Mouse (Mus musculus): ENCODE results near the gene 1700092M07Rik. TPM values are rescaled to one million over a fixed set of nuclear protein-coding genes. Genes with fewer than 3 reads are reported as not detected.

1700092M07Rik gene
- polyA plus RNA-seq, 1 experiment from 2014 or later, result 2.5 TPM

DNA sequence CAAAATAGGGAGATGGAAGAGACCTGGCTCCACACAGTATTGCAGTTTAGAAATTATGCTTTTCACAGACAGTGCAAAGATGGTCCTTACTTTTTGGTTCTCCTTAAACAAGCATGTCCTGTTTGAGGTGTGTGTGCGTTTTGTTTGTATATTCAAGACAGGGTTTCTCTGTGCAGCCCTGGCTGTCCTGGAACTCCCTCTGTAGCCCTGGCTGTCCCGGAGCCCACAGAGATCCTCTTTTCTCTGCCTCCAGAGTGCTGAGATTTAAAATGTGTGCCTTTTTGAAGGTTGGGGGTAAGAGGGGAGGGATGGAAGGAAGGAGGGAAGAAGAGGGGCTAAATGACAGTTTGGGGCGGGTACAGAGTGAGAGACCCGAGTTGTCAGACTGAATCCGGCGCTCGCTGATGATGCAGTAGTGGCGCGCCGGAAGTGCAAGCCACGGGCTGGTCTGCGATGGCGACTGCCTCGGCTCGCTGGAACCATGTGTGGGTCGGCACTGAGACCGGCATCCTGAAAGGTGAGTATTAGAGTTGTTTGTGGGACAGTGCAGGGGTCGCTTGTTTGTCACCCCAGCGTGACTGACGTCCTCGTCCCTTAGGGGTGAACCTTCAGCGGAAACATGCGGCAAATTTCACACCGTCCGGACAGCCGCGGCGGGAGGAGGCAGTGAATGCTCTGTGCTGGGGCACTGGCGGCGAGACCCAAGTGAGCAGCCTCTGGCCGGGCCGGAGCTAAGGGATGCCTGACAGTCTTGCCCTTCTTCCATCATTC is 4.9 kb upstream of the 1700092M07Rik start, which contains the start of gene Wdr74:
TSS of gene Wdr74 (plus strand) at position 439 of the 771 bp plus-strand sequence.
- under 1% methylated on average over 32 of the region's 32 CpGs for WGBS
- Histone ChIP-seq H3K4me1 (peaks cover 21% of the 10 kb centered on the region), H3K27me3 (no peaks in the 10 kb centered on the region), H3K9me3 (no peaks in the 10 kb centered on the region), H3K4me3 (peak within 1 kb of the TSS; percentile 57), H3K4me2 (replicated peaks) (peak within 1 kb of the TSS; percentile 81), H3K27ac (replicated peaks) (peak within 1 kb of the TSS; percentile 83), H3K9ac (replicated peaks) (peak within 1 kb of the TSS; percentile 64), H3K36me3 (peaks cover 30% of the 10 kb centered on the region)
- peak; percentile 96 for ATAC-seq (replicated peaks)

GRCm38 (mm10) chr19:8736160-8736467 is 4.4 kb upstream of the 1700092M07Rik start:
- H3K4me1 ChIP-seq, result peaks cover 26% of the 10 kb centered on the region
- H3K9me3 ChIP-seq, result no peaks in the 10 kb centered on the region
- H3K36me3 ChIP-seq, result peaks cover 33% of the 10 kb centered on the region
- peak overlapping the region; percentile 83 for H3K27ac ChIP-seq (replicated peaks)
- H3K4me3 ChIP-seq, result peak overlapping the region; percentile 57
- no peak for ATAC-seq (replicated peaks)
- H3K4me2 ChIP-seq (replicated peaks), result peak overlapping the region; percentile 81
- peak overlapping the region; percentile 64 for H3K9ac ChIP-seq (replicated peaks)
- 3% methylated on average over 11 of the region's 11 CpGs for WGBS
- H3K27me3 ChIP-seq, result no peaks in the 10 kb centered on the region

- H3K4me3 ChIP-seq, result no peak overlapping the region
- H3K27ac ChIP-seq (replicated peaks), result no peak overlapping the region
- H3K9ac ChIP-seq (replicated peaks), result no peak overlapping the region
- 92% methylated on average over 7 of the region's 7 CpGs for WGBS
- H3K36me3 ChIP-seq, result peaks cover 40% of the 10 kb centered on the region
- no peaks in the 10 kb centered on the region for H3K9me3 ChIP-seq
- no peak overlapping the region for H3K4me2 ChIP-seq (replicated peaks)
- H3K27me3 ChIP-seq, result no peaks in the 10 kb centered on the region
- no peak for ATAC-seq (replicated peaks)
- H3K4me1 ChIP-seq, result peaks cover 45% of the 10 kb centered on the region
Observed at GRCm38 (mm10) chr19:8738911-8739310, 1.6 kb upstream of the 1700092M07Rik start.

DNA sequence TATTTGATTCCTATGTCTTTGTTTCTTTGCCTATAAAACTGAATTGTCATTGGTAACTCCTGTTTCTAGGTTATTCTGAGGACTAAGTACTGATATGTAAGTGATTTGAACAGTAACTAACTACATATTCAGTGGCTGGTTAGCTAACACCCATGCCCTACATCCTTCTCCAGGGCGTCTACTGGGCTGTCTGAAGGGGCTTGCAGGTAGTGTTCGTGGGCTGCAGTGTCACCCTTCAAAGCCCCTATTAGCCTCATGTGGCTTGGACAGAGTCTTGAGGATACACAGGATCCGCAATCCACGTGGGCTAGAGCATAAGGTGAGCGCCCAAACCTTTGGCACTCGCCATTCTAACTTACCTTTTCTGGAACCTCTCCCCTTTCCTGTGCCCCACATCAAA is 872 bp upstream of the 1700092M07Rik start:
- peaks cover 45% of the 10 kb centered on the region for H3K4me1 ChIP-seq

DNA sequence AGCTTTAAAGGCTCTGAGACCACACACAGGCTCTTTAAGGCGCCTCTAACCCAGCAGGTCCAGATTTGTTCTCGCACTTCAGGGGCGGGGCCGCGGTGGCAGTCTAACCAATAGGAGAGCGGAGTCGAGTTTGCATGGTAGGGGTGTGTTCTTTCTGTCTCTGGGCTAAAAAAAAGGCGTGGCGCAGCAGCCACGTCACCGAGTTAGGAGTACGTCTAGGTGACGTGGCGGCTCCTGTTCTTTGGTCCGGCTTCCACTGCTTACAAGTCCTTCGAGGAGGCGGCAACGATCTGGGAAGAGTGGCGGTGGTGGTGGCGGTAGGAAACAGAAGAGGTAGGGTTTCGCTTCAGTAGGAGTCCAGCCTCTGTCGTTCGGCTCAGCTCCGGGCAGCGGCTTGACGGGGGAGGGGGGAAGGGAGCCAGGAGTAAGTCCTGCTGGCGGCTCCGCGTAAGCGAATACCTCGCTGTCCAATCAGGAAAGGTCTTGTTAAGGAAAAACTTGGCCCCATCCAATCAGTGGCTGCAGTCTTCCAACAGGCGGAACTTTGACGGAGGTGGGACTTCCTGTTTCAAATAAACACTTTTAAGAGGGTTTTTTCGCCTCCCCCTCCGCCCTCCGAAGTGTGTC is 838 bp downstream of the 1700092M07Rik start, which contains the start of gene Stx5a:
TSS of gene Stx5a (plus strand) at position 171 of the 627 bp plus-strand sequence.
- H3K4me3 ChIP-seq, result peak within 1 kb of the TSS; percentile 82
- no peaks in the 10 kb centered on the region for H3K27me3 ChIP-seq
- peak within 1 kb of the TSS; percentile 98 for H3K4me2 ChIP-seq (replicated peaks)
- peak within 1 kb of the TSS; percentile 85 for H3K9ac ChIP-seq (replicated peaks)
- peaks cover 36% of the 10 kb centered on the region for H3K4me1 ChIP-seq
- H3K36me3 ChIP-seq, result peaks cover 64% of the 10 kb centered on the region
- peak within 1 kb of the TSS; percentile 96 for H3K27ac ChIP-seq (replicated peaks)
- peak; percentile 98 for ATAC-seq (replicated peaks)
- under 1% methylated on average over 36 of the region's 36 CpGs for WGBS
- H3K9me3 ChIP-seq, result no peaks in the 10 kb centered on the region

More for the DNA sequence above, 872 bp upstream of the 1700092M07Rik start:
- H3K27me3 ChIP-seq, result no peaks in the 10 kb centered on the region
- H3K9me3 ChIP-seq, result no peaks in the 10 kb centered on the region
- no peak overlapping the region for H3K4me3 ChIP-seq
- 92% methylated on average over 6 of the region's 6 CpGs for WGBS
- H3K27ac ChIP-seq (replicated peaks), result no peak overlapping the region
- peaks cover 47% of the 10 kb centered on the region for H3K36me3 ChIP-seq
- no peak overlapping the region for H3K4me2 ChIP-seq (replicated peaks)
- ATAC-seq (replicated peaks), result no peak
- no peak overlapping the region for H3K9ac ChIP-seq (replicated peaks)

DNA sequence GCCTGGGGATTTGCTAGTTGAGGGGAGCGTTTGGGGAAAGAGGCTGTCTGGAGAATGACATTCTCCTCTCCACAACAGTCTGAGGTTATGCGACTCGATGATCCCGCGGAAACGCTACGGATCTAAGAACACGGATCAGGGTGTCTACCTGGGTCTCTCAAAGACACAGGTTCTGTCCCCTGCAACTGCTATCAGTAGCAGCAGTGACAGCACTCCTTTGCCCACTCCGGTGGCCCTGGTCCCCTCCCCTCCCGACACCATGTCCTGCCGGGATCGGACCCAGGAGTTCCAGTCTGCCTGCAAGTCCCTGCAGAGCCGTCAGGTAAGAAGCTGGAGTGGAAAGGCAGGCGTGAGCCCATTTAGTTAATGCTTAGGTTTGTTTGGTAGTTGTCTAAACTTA is 1.7 kb downstream of the 1700092M07Rik start:
- H3K27ac ChIP-seq (replicated peaks), result peak overlapping the region; percentile 96
- ATAC-seq (replicated peaks), result no peak
- no peaks in the 10 kb centered on the region for H3K9me3 ChIP-seq
- H3K4me2 ChIP-seq (replicated peaks), result peak overlapping the region; percentile 98
- H3K4me3 ChIP-seq, result peak overlapping the region; percentile 82
- WGBS, result 28% methylated on average over 14 of the region's 14 CpGs
- H3K27me3 ChIP-seq, result no peaks in the 10 kb centered on the region
- H3K9ac ChIP-seq (replicated peaks), result peak overlapping the region; percentile 85
- peaks cover 28% of the 10 kb centered on the region for H3K4me1 ChIP-seq
- peaks cover 72% of the 10 kb centered on the region for H3K36me3 ChIP-seq

- Histone ChIP-seq H3K9me3 (no peaks in the 10 kb centered on the region), H3K4me3 (no peak overlapping the region), H3K9ac (replicated peaks) (no peak overlapping the region), H3K27ac (replicated peaks) (no peak overlapping the region), H3K4me2 (replicated peaks) (no peak overlapping the region), H3K4me1 (peaks cover 26% of the 10 kb centered on the region), H3K27me3 (no peaks in the 10 kb centered on the region), H3K36me3 (peaks cover 76% of the 10 kb centered on the region)
- no peak for ATAC-seq (replicated peaks)
- 94% methylated on average over 1 of the region's 1 CpGs for WGBS
Observed at GRCm38 (mm10) chr19:8745382-8745781, 4.9 kb downstream of the 1700092M07Rik start.

DNA sequence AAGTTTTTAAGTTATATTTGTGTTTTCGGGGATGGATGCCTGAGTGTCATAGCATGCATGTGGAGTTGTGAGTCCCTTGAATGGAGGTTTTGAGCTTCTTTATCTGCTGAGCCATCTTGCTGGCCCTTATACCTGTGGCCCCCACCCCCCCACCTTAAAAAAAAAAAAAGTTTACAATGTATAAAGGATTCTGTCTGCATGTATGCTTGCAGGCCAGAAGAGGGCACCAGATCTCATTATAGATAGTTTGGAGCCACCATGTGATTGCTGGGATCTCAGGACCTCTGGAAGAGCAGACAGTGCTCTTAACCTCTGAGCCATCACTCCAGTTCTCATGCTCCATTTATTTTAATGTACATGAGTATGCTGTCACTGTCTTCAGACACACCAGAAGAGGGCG is 6.8 kb downstream of the 1700092M07Rik start:
- H3K27me3 ChIP-seq, result no peaks in the 10 kb centered on the region
- H3K9ac ChIP-seq (replicated peaks), result no peak overlapping the region
- WGBS, result 73% methylated on average over 2 of the region's 2 CpGs
- ATAC-seq (replicated peaks), result no peak
- H3K27ac ChIP-seq (replicated peaks), result no peak overlapping the region
- H3K36me3 ChIP-seq, result peaks cover 89% of the 10 kb centered on the region
- H3K4me1 ChIP-seq, result peaks cover 14% of the 10 kb centered on the region
- H3K4me2 ChIP-seq (replicated peaks), result no peak overlapping the region
- no peak overlapping the region for H3K4me3 ChIP-seq
- H3K9me3 ChIP-seq, result no peaks in the 10 kb centered on the region

DNA sequence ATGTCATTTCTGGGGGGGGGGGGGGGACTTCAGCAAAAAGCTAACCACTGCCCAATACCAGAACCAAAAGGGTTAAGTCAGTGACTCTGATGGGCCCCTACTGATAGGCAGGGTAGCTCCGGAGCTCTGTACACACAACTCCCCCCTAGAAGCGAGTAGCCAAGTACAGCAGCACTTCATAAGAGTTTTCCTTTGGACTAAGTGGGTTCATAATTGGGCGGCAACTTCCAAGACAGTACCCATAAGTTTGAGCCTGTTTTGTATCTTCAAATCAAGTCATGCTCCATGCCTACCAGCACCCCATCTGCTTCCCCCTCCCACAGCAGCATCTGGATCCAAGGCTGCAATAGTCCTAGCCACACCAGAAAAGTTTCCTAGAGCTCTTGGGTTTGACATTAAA is 15.1 kb downstream of the 1700092M07Rik start:
- no peak overlapping the region for H3K9ac ChIP-seq (replicated peaks)
- peak overlapping the region; percentile 56; the same call in 1 of the 2 replicates for H3K4me2 ChIP-seq (replicated peaks)
- ATAC-seq (replicated peaks), result no peak
- no peaks in the 10 kb centered on the region for H3K9me3 ChIP-seq
- no peaks in the 10 kb centered on the region for H3K27me3 ChIP-seq
- H3K36me3 ChIP-seq, result peaks cover 38% of the 10 kb centered on the region
- no peak overlapping the region for H3K27ac ChIP-seq (replicated peaks)
- H3K4me1 ChIP-seq, result peaks cover 28% of the 10 kb centered on the region
- WGBS, result 82% methylated on average over 3 of the region's 3 CpGs
- peak overlapping the region; percentile 74; the same call in 1 of the 2 replicates for H3K4me3 ChIP-seq

DNA sequence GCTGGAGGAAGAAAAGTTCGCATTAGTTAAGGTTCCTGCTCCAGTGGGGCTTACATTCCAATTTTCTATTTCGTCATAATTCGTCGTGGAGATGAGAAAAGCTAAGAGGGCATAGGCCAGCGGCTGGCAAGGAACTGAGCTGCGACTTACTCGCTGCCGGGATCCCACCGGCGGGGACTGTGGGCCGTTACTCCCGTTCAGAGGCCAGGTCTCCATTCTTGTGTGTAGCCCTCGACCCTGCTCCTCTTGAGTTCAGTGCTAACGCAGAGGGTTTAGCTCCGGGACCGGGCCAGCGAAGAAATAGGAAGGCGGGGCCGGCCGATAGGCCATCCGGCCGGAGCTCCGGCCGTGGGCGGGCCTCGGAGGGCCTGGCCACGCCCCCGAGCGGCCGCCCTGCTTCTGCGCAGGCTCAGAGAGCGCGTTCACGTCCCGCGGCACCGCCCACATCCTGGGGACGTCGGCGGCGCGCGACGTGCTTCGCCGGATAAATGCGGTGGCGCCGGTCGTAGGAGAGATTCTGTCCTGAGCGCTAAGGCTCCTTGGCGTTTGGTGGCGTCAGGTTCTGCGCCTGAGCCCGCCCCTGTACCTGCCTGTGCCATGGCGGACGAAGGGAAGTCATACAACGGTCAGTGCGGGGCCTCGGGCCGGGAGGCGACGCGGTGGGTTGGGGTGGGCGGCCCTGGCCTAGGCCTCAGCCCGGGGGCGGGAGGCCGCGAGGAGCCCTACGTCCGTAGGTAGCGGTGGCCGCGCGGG is 16.3 kb downstream of the 1700092M07Rik start, which contains the start of gene Nxf1:
TSS of gene Nxf1 (plus strand) at position 439 of the 753 bp plus-strand sequence.
- Histone ChIP-seq H3K9me3 (no peaks in the 10 kb centered on the region), H3K36me3 (peaks cover 28% of the 10 kb centered on the region), H3K27ac (replicated peaks) (peak within 1 kb of the TSS; percentile 82), H3K4me2 (replicated peaks) (peak within 1 kb of the TSS; percentile 56), H3K4me3 (peak within 1 kb of the TSS; percentile 74), H3K4me1 (peaks cover 28% of the 10 kb centered on the region), H3K27me3 (no peaks in the 10 kb centered on the region), H3K9ac (replicated peaks) (peak within 1 kb of the TSS; percentile 85)
- under 1% methylated on average over 75 of the region's 75 CpGs for WGBS
- ATAC-seq (replicated peaks), result peak; percentile 94

- Histone ChIP-seq H3K36me3 (peaks cover 25% of the 10 kb centered on the region), H3K4me1 (peaks cover 28% of the 10 kb centered on the region), H3K9ac (replicated peaks) (peak overlapping the region; percentile 85), H3K9me3 (no peaks in the 10 kb centered on the region), H3K27ac (replicated peaks) (peak overlapping the region; percentile 82; the same call in 1 of the 2 replicates), H3K4me3 (peak overlapping the region; percentile 74), H3K4me2 (replicated peaks) (peak overlapping the region; percentile 55), H3K27me3 (no peaks in the 10 kb centered on the region)
- 4% methylated on average over 14 of the region's 14 CpGs for WGBS
- no peak for ATAC-seq (replicated peaks)
Observed at GRCm38 (mm10) chr19:8757471-8757998, 17.0 kb downstream of the 1700092M07Rik start.

Measured in forebrain, embryonic 15.5 days (tissue).